Mouse (Mus musculus) mouse trophoblast stem cell (cell line): ENCODE data around the gene Slc17a4.

Experiments
- in situ Hi-C, 2 experiments: fragments of 300-500 bp; cut with MseI, MboI; formaldehyde crosslinking; loops; 2 replicates in 1 of 2; 3 replicates in 1 of 2; pipeline ENCODE4 v1.15.1; 2025

The Slc17a4 gene

DNA sequence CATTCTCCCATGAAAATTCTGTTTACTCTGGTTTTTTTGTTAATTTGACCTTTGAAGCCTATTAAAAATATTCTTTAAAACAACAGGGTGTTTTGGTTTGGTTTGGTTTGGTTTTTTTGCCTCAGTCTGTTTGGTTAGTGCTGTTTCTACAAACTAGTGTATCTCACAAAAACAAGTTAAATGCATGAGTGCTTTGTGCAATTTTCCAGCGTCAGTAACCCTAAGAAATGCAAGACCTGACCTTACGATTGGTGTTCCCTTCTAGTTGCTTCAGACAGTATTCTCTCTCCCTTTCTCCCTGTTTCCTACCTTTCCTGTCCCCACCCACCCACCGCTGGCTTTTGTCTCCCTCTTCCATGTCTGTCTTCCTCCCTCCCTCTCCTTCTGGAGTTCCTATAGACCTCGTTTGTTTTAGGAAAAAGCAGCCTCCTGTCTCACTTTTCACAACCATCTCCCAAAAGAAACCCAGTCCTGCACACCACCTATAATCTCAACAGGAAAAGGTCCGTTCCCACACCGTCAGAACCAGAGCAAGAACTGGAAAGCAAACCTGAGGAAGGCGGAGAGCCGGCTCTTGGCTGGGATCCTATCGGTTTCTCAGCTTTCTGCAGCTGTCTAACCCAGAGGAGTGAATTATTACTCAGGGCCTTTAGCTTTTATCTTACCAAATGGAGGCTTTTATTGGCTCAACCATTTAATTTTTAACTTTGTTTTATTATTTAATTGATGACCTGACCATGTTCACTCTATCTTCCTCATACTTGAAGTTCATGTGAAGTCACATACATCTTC lies at the start of gene Slc17a4:
Slc17a4 (minus strand) TSS at position 634 of the 792 bp plus-strand sequence.
- in situ Hi-C loops, result no loop called here

GRCm38 (mm10) chr13:23959776-23960175 lies 45.0 kb upstream of the Slc17a4 start:
- in situ Hi-C loops, result no loop called here

GRCm38 (mm10) chr13:23950928-23951327 lies 36.1 kb upstream of the Slc17a4 start:
- in situ Hi-C loops, result no loop called here

DNA sequence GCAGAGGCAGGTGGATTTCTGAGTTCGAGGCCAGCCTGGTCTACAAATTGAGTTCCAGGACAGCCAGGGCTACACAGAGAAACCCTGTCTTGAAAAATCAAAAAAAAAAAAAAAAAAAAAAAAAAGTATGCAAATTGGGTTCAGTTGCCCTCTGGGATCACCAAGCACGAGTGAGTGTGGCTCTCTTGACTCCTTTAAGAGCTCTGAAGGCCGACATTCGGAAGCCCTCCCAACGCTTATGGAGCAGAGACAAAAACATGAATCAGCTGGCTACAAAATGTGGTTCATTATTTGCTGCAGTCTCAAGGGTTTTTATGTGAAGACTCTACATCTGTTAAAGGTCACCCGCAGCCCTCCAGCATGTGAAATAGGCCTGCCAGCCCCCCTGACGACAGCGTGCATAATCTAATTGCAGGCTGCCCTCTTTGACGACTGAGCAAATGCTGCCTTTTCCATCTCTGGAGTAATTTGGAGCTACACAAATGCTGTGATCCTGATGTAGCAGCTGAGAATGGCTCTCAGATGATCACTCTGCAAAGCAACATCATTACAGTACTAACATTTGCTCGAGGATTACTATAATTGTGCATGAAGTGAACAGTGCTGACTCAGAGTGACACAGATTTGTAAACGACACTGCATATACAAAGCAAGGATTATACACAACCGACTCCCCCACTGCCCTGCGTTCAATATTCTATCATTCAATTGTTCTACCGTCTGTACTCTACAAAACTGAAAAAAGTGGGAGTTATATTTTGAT lies 34.9 kb upstream of the Slc17a4 start:
- in situ Hi-C loops, result no loop called here

GRCm38 (mm10) chr13:23946254-23946653 lies 31.4 kb upstream of the Slc17a4 start:
- in situ Hi-C loops, result no loop called here

- in situ Hi-C loops, result no loop called here
These were observed 28.1 kb upstream of the Slc17a4 start for GRCm38 (mm10) chr13:23942861-23943260.

DNA sequence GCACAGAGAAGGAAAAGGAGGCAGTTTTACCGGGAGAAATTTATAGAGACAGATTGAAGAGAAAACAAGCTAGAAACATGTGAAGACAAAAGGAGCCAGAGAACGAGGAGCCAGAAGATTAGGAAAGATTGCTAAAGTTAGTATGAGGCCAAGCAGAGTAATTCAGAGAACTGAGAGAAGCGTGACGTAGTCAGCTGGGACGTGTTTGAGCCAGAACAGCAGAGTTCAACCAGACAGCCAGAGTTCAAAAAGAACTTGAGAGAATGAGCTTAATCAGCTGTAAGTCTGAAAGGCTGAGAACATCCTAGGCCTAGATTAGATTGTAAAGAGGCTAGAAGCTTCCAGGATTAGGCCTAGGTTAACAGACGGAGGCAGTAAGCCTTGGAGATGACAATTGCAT lies 25.5 kb upstream of the Slc17a4 start:
- in situ Hi-C loops, result no loop called here

DNA sequence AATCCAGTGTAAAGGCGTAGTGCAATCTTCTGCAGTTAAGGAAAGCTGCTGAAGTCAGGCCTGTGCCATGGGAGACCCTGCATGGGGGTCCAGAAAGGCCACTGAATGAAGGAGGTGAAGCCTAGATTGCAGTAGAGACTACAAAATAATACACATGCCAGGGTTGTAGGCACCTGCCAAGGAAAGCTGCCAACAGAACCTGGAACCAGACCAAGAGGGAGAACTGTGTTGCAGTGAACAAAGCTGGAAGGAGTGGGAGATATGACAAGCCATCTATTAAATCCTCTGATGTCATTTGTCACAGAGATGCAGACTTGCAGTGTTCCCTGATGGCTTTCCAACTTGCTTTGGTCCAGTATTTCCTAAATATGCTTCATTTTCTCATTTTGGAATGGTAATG lies 23.9 kb upstream of the Slc17a4 start:
- in situ Hi-C loops, result no loop called here

DNA sequence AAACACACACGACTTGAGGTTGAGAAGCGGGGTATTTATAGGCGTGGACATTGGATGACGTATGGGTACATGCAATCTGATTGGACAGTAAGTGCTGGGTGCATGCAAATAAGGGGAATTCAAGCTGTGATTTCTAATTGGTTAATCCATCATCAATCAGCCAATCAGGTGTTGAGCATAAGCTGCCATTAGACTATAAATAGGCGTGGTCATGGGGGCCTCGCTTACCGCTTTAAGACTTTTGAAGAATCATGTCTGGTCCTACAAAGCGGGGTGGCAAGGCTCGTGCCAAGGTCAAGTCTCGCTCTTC lies 19.4 kb upstream of the Slc17a4 start, which contains the start of gene Hist1h2aa:
Hist1h2aa (plus strand) TSS at position 252 of the 310 bp plus-strand sequence.
- in situ Hi-C loops, result no loop called here

- in situ Hi-C loops, result no loop called here
These were observed 18.8 kb upstream of the Slc17a4 start, which contains the start of gene Hist1h2ba for GRCm38 (mm10) chr13:23933421-23934210. Gene Hist1h2ba (minus strand): TSS chr13:23934156.

- in situ Hi-C loops, result no loop called here
These were observed 16.1 kb upstream of the Slc17a4 start for GRCm38 (mm10) chr13:23930904-23931303.

GRCm38 (mm10) chr13:23930461-23930860 lies 15.7 kb upstream of the Slc17a4 start:
- in situ Hi-C loops, result no loop called here

GRCm38 (mm10) chr13:23928637-23929036 lies 13.8 kb upstream of the Slc17a4 start:
- in situ Hi-C loops, result no loop called here

- in situ Hi-C loops, result no loop called here
These were observed 11.0 kb upstream of the Slc17a4 start for GRCm38 (mm10) chr13:23925792-23926191.

GRCm38 (mm10) chr13:23917674-23918073 lies 2.9 kb upstream of the Slc17a4 start:
- in situ Hi-C loops, result no loop called here

DNA sequence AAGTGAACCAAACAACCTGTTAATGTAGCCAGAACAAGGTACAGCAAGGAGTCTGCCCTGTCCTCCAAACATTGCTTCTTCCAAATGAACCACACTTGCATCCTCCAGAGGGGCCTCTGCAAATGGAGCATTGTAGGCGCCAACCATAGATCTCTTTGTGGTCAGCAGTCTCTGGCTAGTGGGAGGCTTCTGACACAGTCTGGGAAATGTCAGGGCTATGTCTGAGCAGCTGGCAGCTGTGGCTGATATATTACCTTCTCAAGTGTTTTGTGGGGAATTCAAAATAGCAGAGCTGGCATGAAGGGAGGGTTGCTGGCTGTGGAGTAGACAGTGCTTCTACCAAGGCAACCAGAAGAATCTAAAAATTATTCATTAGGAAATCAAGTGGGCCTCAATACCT lies 1.3 kb upstream of the Slc17a4 start:
- in situ Hi-C loops, result no loop called here

DNA sequence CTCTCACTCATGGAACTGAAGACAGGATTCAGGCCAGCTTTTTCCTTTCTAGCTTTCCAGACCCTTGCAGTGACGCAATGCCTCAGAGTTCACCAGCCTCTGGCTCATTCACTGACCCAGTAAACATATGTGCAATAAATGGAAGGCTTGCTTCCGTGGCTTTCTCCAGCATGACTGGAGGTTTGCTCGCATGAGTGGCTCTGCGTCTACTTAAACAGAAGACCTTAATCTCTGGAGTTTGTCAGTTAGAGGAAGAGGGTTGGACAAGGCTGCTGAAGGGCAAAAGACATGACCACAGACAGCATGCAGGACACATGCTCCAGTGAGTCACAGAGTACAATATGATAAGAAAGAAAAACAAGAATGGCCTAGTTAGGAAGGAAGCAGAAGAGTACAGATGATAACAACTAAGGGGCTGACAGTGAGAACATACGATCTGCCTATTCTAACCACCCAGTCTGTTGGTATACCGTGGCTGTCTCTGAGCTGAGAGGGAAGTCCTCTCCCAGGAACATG lies 960 bp downstream of the Slc17a4 start:
- in situ Hi-C loops, result no loop called here

DNA sequence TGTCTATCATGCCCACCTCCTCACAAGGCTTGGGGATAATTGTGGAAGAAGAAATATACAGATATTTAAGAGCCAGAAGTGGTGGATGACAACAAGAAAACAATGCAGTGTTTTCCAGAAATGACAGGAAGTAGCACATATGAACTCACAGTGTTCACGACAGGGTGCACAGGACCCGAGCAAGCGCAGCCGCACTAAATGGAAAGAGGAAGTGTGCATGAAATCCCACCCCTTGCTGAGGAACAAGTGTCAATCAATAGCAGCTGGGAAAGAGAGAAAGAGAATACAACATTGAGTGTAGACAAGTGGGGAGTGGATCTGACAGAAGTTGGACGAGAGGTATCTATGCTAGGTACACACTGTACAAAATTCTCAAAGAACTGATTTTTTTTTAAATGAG lies 3.5 kb downstream of the Slc17a4 start:
- in situ Hi-C loops, result no loop called here

GRCm38 (mm10) chr13:23910121-23910520 lies 4.7 kb downstream of the Slc17a4 start:
- in situ Hi-C loops, result no loop called here

DNA sequence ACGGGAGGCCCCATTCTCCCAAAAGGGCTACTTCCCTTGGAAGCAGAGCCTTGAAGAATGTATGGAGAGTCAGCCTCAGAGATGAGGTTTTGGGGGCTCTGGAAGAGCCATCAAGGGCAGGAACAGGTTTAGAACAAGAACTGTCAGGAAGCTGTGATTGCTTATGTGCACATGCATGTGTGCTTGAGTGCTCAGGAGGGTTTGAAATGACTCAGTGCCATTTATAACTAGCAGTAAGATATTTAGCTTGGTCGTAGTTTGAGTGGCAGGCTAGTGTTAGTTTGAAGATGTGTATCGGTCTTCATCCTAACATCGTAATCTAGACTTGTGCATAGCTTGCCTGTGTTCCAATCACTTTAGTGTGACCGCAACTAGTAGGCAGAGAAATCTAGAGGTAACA lies 7.9 kb downstream of the Slc17a4 start:
- in situ Hi-C loops, result no loop called here

- in situ Hi-C loops, result no loop called here
These were observed 16.6 kb downstream of the Slc17a4 start for GRCm38 (mm10) chr13:23898242-23898641.

GRCm38 (mm10) chr13:23893269-23893593 lies 21.6 kb downstream of the Slc17a4 start:
- in situ Hi-C loops, result no loop called here
